Mouse (Mus musculus): Measurements from ENCODE around the gene Ppy. TPM values are rescaled to one million over a fixed set of nuclear protein-coding genes. Genes with fewer than 3 reads are reported as not detected.

The Ppy gene
- polyA plus RNA-seq, 1 experiment from 2014 or later = not detected

- Histone ChIP-seq H3K9ac (ENCODE audit: low read depth, low read length) (no peak overlapping the region), H3K9me3 (ENCODE audit: control insufficient read depth, low read length) (no peaks in the 10 kb centered on the region), H3K4me3 (ENCODE audit: low read depth, low read length) (no peak overlapping the region), H3K27ac (replicated peaks; ENCODE audit: low read depth, low read length) (no peak overlapping the region), H3K4me1 (ENCODE audit: control insufficient read depth, insufficient read depth, low read length) (no peaks in the 10 kb centered on the region), H3K27me3 (replicated peaks; ENCODE audit: control insufficient read depth, insufficient read depth, low read length) (peaks cover 43% of the 10 kb centered on the region), H3K36me3 (ENCODE audit: control insufficient read depth, insufficient read depth, low read length) (no peaks in the 10 kb centered on the region), H3K4me2 (ENCODE audit: low read depth, low read length) (no peak overlapping the region)
- 0 out of 2 replicates have a peak, but pooled peaks have one; percentile 58 for ATAC-seq (ENCODE audit: low read depth)
- DNase-seq (ENCODE audit: low spot score) = peak; percentile 81
- WGBS = 21% methylated on average over 16 of the region's 17 CpGs
Observed at GRCm38 (mm10) chr11:102102485-102103258, 1.6 kb upstream of the Ppy start.

- H3K4me1 ChIP-seq (ENCODE audit: control insufficient read depth, insufficient read depth, low read length) = no peaks in the 10 kb centered on the region
- no peaks in the 10 kb centered on the region for H3K9me3 ChIP-seq (ENCODE audit: control insufficient read depth, low read length)
- H3K9ac ChIP-seq (ENCODE audit: low read depth, low read length) = peak overlapping the region; percentile 35; the same call in 1 of the 2 replicates
- peaks cover 4% of the 10 kb centered on the region; the same call in 1 of the 2 replicates for H3K27me3 ChIP-seq (replicated peaks; ENCODE audit: control insufficient read depth, insufficient read depth, low read length)
- peak; percentile 93 for ATAC-seq (ENCODE audit: low read depth)
- peak overlapping the region; percentile 32 for H3K4me3 ChIP-seq (ENCODE audit: low read depth, low read length)
- peak; percentile 94 for DNase-seq (ENCODE audit: low spot score)
- H3K27ac ChIP-seq (replicated peaks; ENCODE audit: low read depth, low read length) = no peak overlapping the region
- WGBS = 11% methylated on average over 6 of the region's 18 CpGs
- H3K4me2 ChIP-seq (ENCODE audit: low read depth, low read length) = peak overlapping the region; percentile 54
- H3K36me3 ChIP-seq (ENCODE audit: control insufficient read depth, insufficient read depth, low read length) = no peaks in the 10 kb centered on the region
Observed at GRCm38 (mm10) chr11:102096887-102097391, 4.2 kb downstream of the Ppy start.

- ATAC-seq (ENCODE audit: low read depth) = no peak
- Histone ChIP-seq H3K4me1 (ENCODE audit: control insufficient read depth, insufficient read depth, low read length) (no peaks in the 10 kb centered on the region), H3K27me3 (replicated peaks; ENCODE audit: control insufficient read depth, insufficient read depth, low read length) (peaks cover under 1% of the 10 kb centered on the region; the same call in 1 of the 2 replicates), H3K27ac (replicated peaks; ENCODE audit: low read depth, low read length) (no peak overlapping the region), H3K9ac (ENCODE audit: low read depth, low read length) (peak overlapping the region; percentile 35; the same call in 1 of the 2 replicates), H3K4me2 (ENCODE audit: low read depth, low read length) (peak overlapping the region; percentile 54), H3K36me3 (ENCODE audit: control insufficient read depth, insufficient read depth, low read length) (no peaks in the 10 kb centered on the region), H3K4me3 (ENCODE audit: low read depth, low read length) (no peak overlapping the region), H3K9me3 (ENCODE audit: control insufficient read depth, low read length) (no peaks in the 10 kb centered on the region)
- 67% methylated on average over 5 of the region's 5 CpGs for WGBS
- DNase-seq (ENCODE audit: low spot score) = no peak
Observed at GRCm38 (mm10) chr11:102096446-102096845, 4.7 kb downstream of the Ppy start.

GRCm38 (mm10) chr11:102095676-102096075 lies 5.4 kb downstream of the Ppy start:
- Histone ChIP-seq H3K27me3 (replicated peaks; ENCODE audit: control insufficient read depth, insufficient read depth, low read length) (no peaks in the 10 kb centered on the region), H3K4me2 (ENCODE audit: low read depth, low read length) (no peak overlapping the region), H3K27ac (replicated peaks; ENCODE audit: low read depth, low read length) (no peak overlapping the region), H3K4me3 (ENCODE audit: low read depth, low read length) (no peak overlapping the region), H3K9ac (ENCODE audit: low read depth, low read length) (no peak overlapping the region), H3K9me3 (ENCODE audit: control insufficient read depth, low read length) (no peaks in the 10 kb centered on the region), H3K36me3 (ENCODE audit: control insufficient read depth, insufficient read depth, low read length) (no peaks in the 10 kb centered on the region), H3K4me1 (ENCODE audit: control insufficient read depth, insufficient read depth, low read length) (no peaks in the 10 kb centered on the region)
- 63% methylated on average over 3 of the region's 3 CpGs for WGBS
- DNase-seq (ENCODE audit: low spot score) = no peak
- no peak for ATAC-seq (ENCODE audit: low read depth)

- H3K4me2 ChIP-seq (ENCODE audit: low read depth, low read length) = peak overlapping the region; percentile 72
- peak overlapping the region; percentile 91 for H3K27ac ChIP-seq (replicated peaks; ENCODE audit: low read depth, low read length)
- no peaks in the 10 kb centered on the region for H3K9me3 ChIP-seq (ENCODE audit: control insufficient read depth, low read length)
- peak; percentile 66 for ATAC-seq (ENCODE audit: low read depth)
- peak; percentile 95 for DNase-seq (ENCODE audit: low spot score)
- H3K4me1 ChIP-seq (ENCODE audit: control insufficient read depth, insufficient read depth, low read length) = 0 out of 2 replicates have a peak, but pooled peaks cover 9% of the 10 kb centered on the region
- H3K4me3 ChIP-seq (ENCODE audit: low read depth, low read length) = peak overlapping the region; percentile 62
- no peaks in the 10 kb centered on the region for H3K27me3 ChIP-seq (replicated peaks; ENCODE audit: control insufficient read depth, insufficient read depth, low read length)
- peaks cover under 1% of the 10 kb centered on the region; the same call in 1 of the 2 replicates for H3K36me3 ChIP-seq (ENCODE audit: control insufficient read depth, insufficient read depth, low read length)
- H3K9ac ChIP-seq (ENCODE audit: low read depth, low read length) = peak overlapping the region; percentile 72
- WGBS = 1% methylated on average over 20 of the region's 20 CpGs
Observed at GRCm38 (mm10) chr11:102089088-102089808, 11.9 kb downstream of the Ppy start.

DNA sequence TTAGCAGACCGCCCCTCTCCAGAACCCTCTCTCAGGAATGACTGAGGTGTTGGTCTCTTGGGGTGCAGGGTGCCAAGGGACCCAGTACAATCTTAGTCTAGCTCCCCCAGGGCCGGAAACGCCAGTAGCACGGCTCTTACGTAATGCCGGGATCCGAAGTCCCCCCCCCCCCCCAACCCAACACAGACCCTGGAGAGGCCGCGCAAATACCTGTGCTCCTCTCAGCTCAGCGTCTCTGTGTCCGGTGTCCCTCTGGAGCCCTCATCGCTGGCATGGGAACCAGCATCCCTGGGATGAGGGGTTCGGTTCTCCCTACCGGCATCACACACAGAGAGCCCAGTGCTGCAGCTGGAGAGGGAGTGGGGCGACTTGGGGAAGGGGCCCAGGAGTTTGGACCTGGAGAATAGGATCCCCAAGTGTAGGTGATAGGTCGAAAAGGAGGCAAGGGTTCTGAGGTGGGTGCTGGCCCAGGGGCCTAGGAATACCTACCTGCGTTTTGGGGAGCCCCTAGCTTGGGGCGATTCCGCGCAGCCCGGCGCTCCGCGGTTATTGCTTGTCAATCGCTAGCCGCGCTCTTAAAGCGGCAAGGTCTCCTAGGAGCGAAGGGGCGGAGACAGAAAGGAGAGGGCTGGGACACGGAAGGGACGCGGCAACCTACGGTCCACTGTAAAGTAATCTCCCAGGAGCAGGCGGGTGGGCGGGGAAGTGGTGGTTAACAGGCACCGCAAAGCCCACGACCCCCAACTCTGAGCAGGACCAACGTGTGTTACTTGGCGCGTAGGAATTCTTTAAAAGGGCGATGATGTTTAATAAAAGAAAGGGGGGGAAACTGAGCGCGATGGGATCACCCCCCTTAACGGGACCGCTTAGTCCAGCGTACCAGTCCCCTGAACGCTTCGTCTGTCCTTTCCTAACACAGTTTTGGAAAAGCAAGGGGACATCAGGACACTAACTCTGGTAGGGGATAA lies 12.9 kb downstream of the Ppy start, which contains the start of gene Mpp2:
Gene Mpp2, minus strand, starts transcription at position 585 of the 968 bp plus-strand sequence.
- no peaks in the 10 kb centered on the region for H3K27me3 ChIP-seq (replicated peaks; ENCODE audit: control insufficient read depth, insufficient read depth, low read length)
- peak within 1 kb of the TSS; percentile 62 for H3K4me3 ChIP-seq (ENCODE audit: low read depth, low read length)
- H3K36me3 ChIP-seq (ENCODE audit: control insufficient read depth, insufficient read depth, low read length) = peaks cover 3% of the 10 kb centered on the region; the same call in 1 of the 2 replicates
- WGBS = under 1% methylated on average over 39 of the region's 49 CpGs
- H3K4me1 ChIP-seq (ENCODE audit: control insufficient read depth, insufficient read depth, low read length) = 0 out of 2 replicates have a peak, but pooled peaks cover 9% of the 10 kb centered on the region
- peak within 1 kb of the TSS; percentile 91 for H3K27ac ChIP-seq (replicated peaks; ENCODE audit: low read depth, low read length)
- H3K9me3 ChIP-seq (ENCODE audit: control insufficient read depth, low read length) = no peaks in the 10 kb centered on the region
- ATAC-seq (ENCODE audit: low read depth) (peak; percentile 63), DNase-seq (ENCODE audit: low spot score) (peak; percentile 93)
- peak within 1 kb of the TSS; percentile 72 for H3K4me2 ChIP-seq (ENCODE audit: low read depth, low read length)
- H3K9ac ChIP-seq (ENCODE audit: low read depth, low read length) = peak within 1 kb of the TSS; percentile 72

DNA sequence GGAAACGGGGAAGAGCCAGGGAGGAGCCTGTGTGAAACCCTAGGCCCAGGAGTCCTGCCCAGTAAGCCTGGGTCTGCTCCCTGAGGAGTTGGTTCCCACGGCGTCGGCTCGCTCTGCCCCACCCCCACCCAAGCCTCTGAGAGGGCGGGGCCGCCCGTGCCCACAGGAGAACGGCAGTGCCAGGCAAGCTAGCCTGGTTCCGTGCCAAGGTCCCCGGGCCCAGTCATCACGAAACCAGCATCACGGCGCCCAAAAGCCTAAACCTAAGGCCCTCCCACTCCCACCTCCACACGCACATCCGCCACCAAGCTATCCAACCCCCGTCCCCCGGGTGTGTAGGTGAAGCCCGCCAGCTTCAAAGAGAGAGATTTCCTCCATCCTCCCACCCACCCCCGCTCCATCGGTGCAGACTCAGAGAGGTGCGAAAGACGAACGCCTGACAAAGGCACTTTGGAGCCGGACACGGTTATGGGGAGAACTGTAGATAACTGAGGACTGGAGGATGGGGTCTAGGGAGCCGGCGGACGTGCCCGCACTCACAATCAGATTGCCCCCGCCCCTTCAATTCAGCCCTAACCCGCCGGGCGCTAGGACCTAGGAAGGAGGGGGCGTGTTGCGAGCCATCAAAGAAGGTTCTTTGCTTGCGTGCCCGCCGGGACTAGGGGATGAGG lies 13.9 kb downstream of the Ppy start:
- Histone ChIP-seq H3K4me1 (ENCODE audit: control insufficient read depth, insufficient read depth, low read length) (peaks cover 9% of the 10 kb centered on the region; the same call in 1 of the 2 replicates), H3K4me2 (ENCODE audit: low read depth, low read length) (peak overlapping the region; percentile 72), H3K36me3 (ENCODE audit: control insufficient read depth, insufficient read depth, low read length) (peaks cover 3% of the 10 kb centered on the region; the same call in 1 of the 2 replicates), H3K4me3 (ENCODE audit: low read depth, low read length) (peak overlapping the region; percentile 62), H3K9ac (ENCODE audit: low read depth, low read length) (peak overlapping the region; percentile 72), H3K27ac (replicated peaks; ENCODE audit: low read depth, low read length) (peak overlapping the region; percentile 91), H3K9me3 (ENCODE audit: control insufficient read depth, low read length) (no peaks in the 10 kb centered on the region), H3K27me3 (replicated peaks; ENCODE audit: control insufficient read depth, insufficient read depth, low read length) (no peaks in the 10 kb centered on the region)
- 1% methylated on average over 27 of the region's 39 CpGs for WGBS
- peak; percentile 95 for DNase-seq (ENCODE audit: low spot score)
- ATAC-seq (ENCODE audit: low read depth) = peak; percentile 82

Data from embryonic facial prominence, embryonic 14.5 days (tissue).